Mouse (Mus musculus) neural tube, embryonic 11.5 days (tissue): Measurements from ENCODE around the gene 4933414I15Rik. TPM values are rescaled to one million over a fixed set of nuclear protein-coding genes. Genes with fewer than 3 reads are reported as not detected.

Experiments
- ATAC-seq: fragments of 200-750 bp; cut with Nextera tagmentation; 2 replicates; pipeline ENCODE4 v1.8.0; 2017; ENCODE audit warnings: moderate number of reproducible peaks, mild to moderate bottlenecking, moderate TSS enrichment, moderate library complexity; ENCODE audit not compliant: insufficient read depth, low FRiP score, low TSS enrichment
- DNase-seq: peaks from one replicate; pipeline ENCODE4 v3.0.0-alpha.2; 2015; ENCODE audit warnings: low spot score
- H3K27ac ChIP-seq: fragments of 300-500 bp; sonication (generic); 2 replicates; pipeline ENCODE4 v1.5.1; 2014; ENCODE audit warnings: low read depth, mild to moderate bottlenecking, low read length
- H3K27me3 ChIP-seq: fragments of 300-500 bp; sonication (generic); 2 replicates; pipeline ENCODE4 v1.6.1; 2014; ENCODE audit warnings: mild to moderate bottlenecking, low read length, mixed read lengths; ENCODE audit not compliant: control insufficient read depth, insufficient read depth
- H3K36me3 ChIP-seq: fragments of 300-500 bp; sonication (generic); 2 replicates; pipeline ENCODE4 v1.6.1; 2014; ENCODE audit warnings: mild to moderate bottlenecking, low read length, moderate library complexity, mixed read lengths; ENCODE audit not compliant: control insufficient read depth, insufficient read depth
- H3K4me1 ChIP-seq: fragments of 300-500 bp; sonication (generic); 2 replicates; pipeline ENCODE4 v1.6.1; 2014; ENCODE audit warnings: low read length, mixed read lengths; ENCODE audit not compliant: control insufficient read depth, insufficient read depth
- H3K4me2 ChIP-seq: fragments of 300-500 bp; sonication (generic); 2 replicates; pipeline ENCODE4 v1.6.1; 2014; ENCODE audit warnings: low read depth, mild to moderate bottlenecking, moderate library complexity
- H3K4me3 ChIP-seq: fragments of 300-500 bp; sonication (generic); 2 replicates; pipeline ENCODE4 v1.5.1; 2014; ENCODE audit warnings: low read depth, low read length
- H3K9ac ChIP-seq: fragments of 300-500 bp; sonication (generic); 2 replicates; pipeline ENCODE4 v1.6.1; 2014; ENCODE audit warnings: mild to moderate bottlenecking, low read length
- H3K9me3 ChIP-seq: fragments of 300-500 bp; sonication (generic); 2 replicates; pipeline ENCODE4 v1.6.1; 2016; ENCODE audit warnings: low read length; ENCODE audit not compliant: control insufficient read depth
- WGBS: fragments of 180-500 bp; shearing (Covaris S2); extraction: QIAGEN DNeasy Blood & Tissue Kit; methylation state at CpG from one replicate; pipeline ENCODE4 v1.1.7; 2014; 5-methylcytosine and 5-hydroxymethylcytosine counted together
- polyA plus RNA-seq: library from polyadenylated mRNA; unstranded; fragments of >200 nt; fragmentation: Nextera tagmentation; extraction: Ambion mirVana; gene quantifications from 2 replicates; pipeline ENCODE4 v1.2.1, GENCODE M21; 2014

The 4933414I15Rik gene
- polyA plus RNA-seq, 1 experiment from 2014 or later: not detected

GRCm38 (mm10) chr11:50938435-50938834, 5.1 kb downstream of the 4933414I15Rik start:
- DNase-seq: no peak
- Histone ChIP-seq H3K36me3 (no peaks in the 10 kb centered on the region), H3K9ac (no peak overlapping the region), H3K4me2 (no peak overlapping the region), H3K4me1 (no peaks in the 10 kb centered on the region), H3K4me3 (no peak overlapping the region), H3K9me3 (no peaks in the 10 kb centered on the region), H3K27ac (no peak overlapping the region), H3K27me3 (no peaks in the 10 kb centered on the region)
- WGBS: 84% methylated on average over 8 of the region's 8 CpGs
- ATAC-seq: no peak

- Histone ChIP-seq H3K27me3 (no peaks in the 10 kb centered on the region), H3K4me2 (peak overlapping the region; percentile 91; the same call in 1 of the 2 replicates), H3K9me3 (no peaks in the 10 kb centered on the region), H3K36me3 (no peaks in the 10 kb centered on the region), H3K4me3 (no peak overlapping the region), H3K4me1 (peaks cover 2% of the 10 kb centered on the region; the same call in 1 of the 2 replicates), H3K9ac (no peak overlapping the region), H3K27ac (no peak overlapping the region)
- ATAC-seq (peak; percentile 64), DNase-seq (no peak)
- WGBS: 90% methylated on average over 1 of the region's 1 CpGs
Measured at GRCm38 (mm10) chr11:50932040-50932439, 11.5 kb downstream of the 4933414I15Rik start.

- ATAC-seq: peak; percentile 96
- Histone ChIP-seq H3K36me3 (no peaks in the 10 kb centered on the region), H3K9ac (peak within 1 kb of the TSS; percentile 61), H3K4me2 (peak within 1 kb of the TSS; percentile 91), H3K9me3 (no peaks in the 10 kb centered on the region), H3K27me3 (no peaks in the 10 kb centered on the region), H3K27ac (0 out of 2 replicates have a peak within 1 kb of the TSS, but pooled peaks have one; percentile 29), H3K4me1 (peaks cover 2% of the 10 kb centered on the region; the same call in 1 of the 2 replicates), H3K4me3 (peak within 1 kb of the TSS; percentile 45)
- under 1% methylated on average over 18 of the region's 18 CpGs for WGBS
- DNase-seq: peak; percentile 91
Measured at GRCm38 (mm10) chr11:50931451-50931866, 12.1 kb downstream of the 4933414I15Rik start, which contains the start of gene Zfp354b. Gene Zfp354b (minus strand): TSS chr11:50931633.

GRCm38 (mm10) chr11:50931021-50931420, 12.5 kb downstream of the 4933414I15Rik start:
- H3K4me3 ChIP-seq: peak overlapping the region; percentile 45
- H3K27ac ChIP-seq: 0 out of 2 replicates have a peak overlapping the region, but pooled peaks have one; percentile 29
- peaks cover 2% of the 10 kb centered on the region; the same call in 1 of the 2 replicates for H3K4me1 ChIP-seq
- no peaks in the 10 kb centered on the region for H3K27me3 ChIP-seq
- DNase-seq: no peak
- 1% methylated on average over 16 of the region's 16 CpGs for WGBS
- H3K9ac ChIP-seq: peak overlapping the region; percentile 61
- no peaks in the 10 kb centered on the region for H3K36me3 ChIP-seq
- peak; percentile 60 for ATAC-seq
- no peaks in the 10 kb centered on the region for H3K9me3 ChIP-seq
- peak overlapping the region; percentile 91 for H3K4me2 ChIP-seq

GRCm38 (mm10) chr11:50930469-50931014, 13.0 kb downstream of the 4933414I15Rik start:
- Histone ChIP-seq H3K4me1 (peaks cover 2% of the 10 kb centered on the region; the same call in 1 of the 2 replicates), H3K36me3 (no peaks in the 10 kb centered on the region), H3K9ac (peak overlapping the region; percentile 61), H3K27ac (no peak overlapping the region), H3K4me2 (peak overlapping the region; percentile 91), H3K4me3 (peak overlapping the region; percentile 45), H3K9me3 (no peaks in the 10 kb centered on the region), H3K27me3 (no peaks in the 10 kb centered on the region)
- ATAC-seq (no peak), DNase-seq (peak; percentile 17)
- 29% methylated on average over 14 of the region's 14 CpGs for WGBS

GRCm38 (mm10) chr11:50915671-50916320, 27.8 kb downstream of the 4933414I15Rik start, which contains the start of gene Zfp2:
Gene Zfp2 (minus strand): TSS chr11:50916165.
- ATAC-seq (peak; percentile 96), DNase-seq (peak; percentile 92)
- no peaks in the 10 kb centered on the region for H3K9me3 ChIP-seq
- WGBS: under 1% methylated on average over 45 of the region's 47 CpGs
- H3K36me3 ChIP-seq: peaks cover 12% of the 10 kb centered on the region
- no peaks in the 10 kb centered on the region for H3K4me1 ChIP-seq
- H3K27ac ChIP-seq: peak within 1 kb of the TSS; percentile 64; the same call in 1 of the 2 replicates
- no peaks in the 10 kb centered on the region for H3K27me3 ChIP-seq
- peak within 1 kb of the TSS; percentile 97 for H3K9ac ChIP-seq
- H3K4me3 ChIP-seq: peak within 1 kb of the TSS; percentile 82
- peak within 1 kb of the TSS; percentile 38 for H3K4me2 ChIP-seq

- no peak overlapping the region for H3K9ac ChIP-seq
- H3K9me3 ChIP-seq: no peaks in the 10 kb centered on the region
- H3K36me3 ChIP-seq: peaks cover 24% of the 10 kb centered on the region
- H3K27me3 ChIP-seq: no peaks in the 10 kb centered on the region
- H3K4me1 ChIP-seq: no peaks in the 10 kb centered on the region
- H3K4me2 ChIP-seq: no peak overlapping the region
- no peak for DNase-seq
- H3K27ac ChIP-seq: no peak overlapping the region
- no peak overlapping the region for H3K4me3 ChIP-seq
- whole genome bisulfite sequencing: 90% methylated on average over 3 of the region's 3 CpGs
- no peak for ATAC-seq
Measured at GRCm38 (mm10) chr11:50914461-50914860, 29.1 kb downstream of the 4933414I15Rik start.

GRCm38 (mm10) chr11:50913301-50913700, 30.3 kb downstream of the 4933414I15Rik start:
- DNase-seq (no peak), ATAC-seq (no peak)
- Histone ChIP-seq H3K9me3 (0 out of 2 replicates have a peak, but pooled peaks cover 3% of the 10 kb centered on the region), H3K27ac (no peak overlapping the region), H3K27me3 (no peaks in the 10 kb centered on the region), H3K4me2 (no peak overlapping the region), H3K36me3 (peaks cover 30% of the 10 kb centered on the region), H3K4me3 (no peak overlapping the region), H3K4me1 (no peaks in the 10 kb centered on the region), H3K9ac (no peak overlapping the region)
- 100% methylated on average over 1 of the region's 1 CpGs for whole genome bisulfite sequencing
